8 mouse cellular contexts compared by ENCODE assay signal in the genomic region with DNA sequence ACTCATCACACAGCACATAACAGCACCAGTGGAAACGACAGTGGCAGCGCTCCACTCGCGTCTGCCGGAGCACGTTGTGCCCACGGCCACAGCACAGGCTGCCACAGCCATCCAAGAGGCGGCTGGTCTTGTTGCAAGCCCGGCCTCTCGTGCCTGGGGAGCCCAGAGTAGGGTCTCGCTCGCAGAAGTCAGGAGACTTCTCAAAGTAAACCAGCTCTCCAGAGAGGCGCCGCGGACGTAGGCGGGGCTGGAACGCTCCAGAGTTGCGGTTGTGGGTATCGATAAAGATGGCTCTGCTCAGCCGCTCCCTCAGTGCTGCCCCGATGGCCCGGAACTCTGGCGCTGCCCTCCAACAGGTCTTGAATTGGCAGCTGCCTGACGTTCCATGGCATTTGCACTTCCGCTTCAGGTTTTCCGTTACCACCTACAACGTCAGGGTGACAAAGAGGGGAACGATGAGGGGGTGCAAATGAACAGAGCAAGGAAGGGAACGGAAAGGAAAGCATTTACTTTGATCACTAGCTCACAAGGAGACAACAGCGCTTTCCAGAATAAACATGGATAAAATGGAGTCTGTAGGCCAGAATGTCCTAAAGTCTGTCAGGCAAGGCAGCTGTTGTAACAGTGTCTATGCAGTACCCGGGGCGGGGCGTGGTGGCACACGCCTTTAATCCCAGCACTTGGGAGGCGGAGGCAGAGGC. TPM values are rescaled to one million over a fixed set of nuclear protein-coding genes. Genes with fewer than 3 reads are reported as not detected.
DNase-seq lines count a peak whose midpoint lies in the region; ATAC-seq and TF ChIP-seq lines count a peak whose summit lies in the region.

No protein-coding gene starts in this region.

- WGBS in heart, postnatal 0 days: 4% methylated on average over 36 of the region's 36 CpGs
- 2% methylated on average over 36 of the region's 36 CpGs for WGBS in liver, embryonic 11.5 days

- H3K36me3 ChIP-seq in erythroblast, embryonic 14.5 days (ENCODE audit: control insufficient read depth): no peaks in the 10 kb centered on the region
- H3K36me3 ChIP-seq in heart, postnatal 0 days (replicated peaks; ENCODE audit: control insufficient read depth, insufficient read depth, low read length): no peaks in the 10 kb centered on the region
- no peaks in the 10 kb centered on the region for H3K36me3 ChIP-seq in liver, embryonic 11.5 days (ENCODE audit: control insufficient read depth, insufficient read depth, low read length)

- peak; percentile 47 for DNase-seq in R1 (ENCODE audit: low read depth, low spot score)
- DNase-seq in heart, postnatal 0 days (ENCODE audit: low spot score): no peak
- no peak for DNase-seq in liver, embryonic 11.5 days (ENCODE audit: low spot score)
- DNase-seq in naive thymus-derived CD4-positive, alpha-beta T cell, adult 2 months (ENCODE audit: low read depth): peak; percentile 78
- DNase-seq in gastrocnemius, postnatal 25 days: no peak
- DNase-seq in layer of hippocampus, adult 9-10 months (ENCODE audit: low spot score): no peak

- H3K9me3 ChIP-seq in erythroblast, embryonic 14.5 days (ENCODE audit: control insufficient read depth, low read length): peaks cover 7% of the 10 kb centered on the region; the same call in 1 of the 2 replicates
- H3K9me3 ChIP-seq in heart, postnatal 0 days (replicated peaks; ENCODE audit: control insufficient read depth, low read length): no peaks in the 10 kb centered on the region
- no peaks in the 10 kb centered on the region for H3K9me3 ChIP-seq in liver, embryonic 11.5 days (ENCODE audit: control insufficient read depth, low read length)

- H3K4me2 ChIP-seq in heart, postnatal 0 days (ENCODE audit: low read depth, low read length): peak overlapping the region; percentile 64
- H3K4me2 ChIP-seq in liver, embryonic 11.5 days: peak overlapping the region; percentile 70

- H3K4me1 ChIP-seq in erythroblast, embryonic 14.5 days (ENCODE audit: control insufficient read depth): peaks cover 19% of the 10 kb centered on the region
- peaks cover 6% of the 10 kb centered on the region; the same call in 1 of the 2 replicates for H3K4me1 ChIP-seq in heart, postnatal 0 days (ENCODE audit: control insufficient read depth, insufficient read depth)
- peaks cover 28% of the 10 kb centered on the region for H3K4me1 ChIP-seq in liver, embryonic 11.5 days (replicated peaks; ENCODE audit: control insufficient read depth, insufficient read depth, low read length)

- H3K27me3 ChIP-seq in erythroblast, embryonic 14.5 days (ENCODE audit: control insufficient read depth): peaks cover 94% of the 10 kb centered on the region
- H3K27me3 ChIP-seq in heart, postnatal 0 days (ENCODE audit: control insufficient read depth, insufficient read depth, low read length): peaks cover 57% of the 10 kb centered on the region
- peaks cover 85% of the 10 kb centered on the region for H3K27me3 ChIP-seq in liver, embryonic 11.5 days (replicated peaks; ENCODE audit: control insufficient read depth, insufficient read depth, low read length)

- no peak for TF ChIP-seq CTCF in heart, postnatal 0 days (IDR thresholded peaks at IDR 0.05; ENCODE audit: low read depth)

- H3K4me3 ChIP-seq in erythroblast, embryonic 14.5 days (replicated peaks): peak overlapping the region; percentile 38
- peak overlapping the region; percentile 27 for H3K4me3 ChIP-seq in heart, postnatal 0 days (ENCODE audit: low read depth, low read length)
- peak overlapping the region; percentile 46 for H3K4me3 ChIP-seq in liver, embryonic 11.5 days (ENCODE audit: low read depth, low read length)

- ATAC-seq in erythroblast, adult 5-6 weeks (replicated peaks; ENCODE audit: low FRiP score, poor library complexity, severe bottlenecking): no peak
- ATAC-seq in heart, postnatal 0 days (ENCODE audit: insufficient read depth, low read depth): no peak
- no peak; the same call in 1 of the 2 replicates for ATAC-seq in liver, embryonic 11.5 days (replicated peaks; ENCODE audit: low FRiP score)

- no peak for TF ChIP-seq EP300 in heart, postnatal 0 days (IDR thresholded peaks at IDR 0.05; ENCODE audit: low read depth)

- H3K9ac ChIP-seq in heart, postnatal 0 days (replicated peaks; ENCODE audit: low read depth, low read length): no peak overlapping the region
- H3K9ac ChIP-seq in liver, embryonic 11.5 days (ENCODE audit: low read depth, low read length): no peak overlapping the region

- no peak overlapping the region for H3K27ac ChIP-seq in heart, postnatal 0 days (ENCODE audit: low read depth)
- no peak overlapping the region for H3K27ac ChIP-seq in liver, embryonic 11.5 days (ENCODE audit: low read depth, low read length)

RNA-seq across cellular contexts. Expression of a gene that starts 5.3 kb away (rescaled TPM):
- not detected in 2 replicates for polyA plus RNA-seq in erythroblast, embryonic 14.5 days (2012)
- total RNA-seq in erythroblast, adult 5-6 weeks (2015; ENCODE audit: low replicate concordance): 1.0 TPM in 1 of 2 replicates, not detected in the other
- not detected in 2 replicates for total RNA-seq in erythroblast, adult 5-6 weeks (2017; ENCODE audit: low replicate concordance)
- total RNA-seq in heart, postnatal 0 days (2014; rRNA removed; ENCODE audit: low replicate concordance): not detected in 2 replicates
- 0.07 TPM in 1 of 2 replicates, not detected in the other for polyA plus RNA-seq in heart, postnatal 0 days (2015; fragmentation: Nextera tagmentation; extraction: Ambion mirVana)
- polyA plus RNA-seq in liver, embryonic 11.5 days (2014; fragmentation: Nextera tagmentation; extraction: Ambion mirVana): not detected in 2 replicates
- 1 to 10 TPM in 1 of 2 experiments, under 1 TPM in 1; 0.79 to 1.7 TPM for total RNA-seq in gastrocnemius, postnatal 25 days (2021)

RNA-seq across cellular contexts. Expression of a gene that starts 9.6 kb away (rescaled TPM):
- 0.11 and 0.14 TPM in 2 replicates for polyA plus RNA-seq in erythroblast, embryonic 14.5 days (2012)
- total RNA-seq in erythroblast, adult 5-6 weeks (2015; ENCODE audit: low replicate concordance): 7.1 and 8.4 TPM in 2 replicates
- total RNA-seq in erythroblast, adult 5-6 weeks (2017; ENCODE audit: low replicate concordance): 4.6 and 8.1 TPM in 2 replicates
- 27.6 and 28.7 TPM in 2 replicates for total RNA-seq in heart, postnatal 0 days (2014; rRNA removed; ENCODE audit: low replicate concordance)
- polyA plus RNA-seq in heart, postnatal 0 days (2015; fragmentation: Nextera tagmentation; extraction: Ambion mirVana): 15.9 and 17.3 TPM in 2 replicates
- 25.3 and 25.8 TPM in 2 replicates for polyA plus RNA-seq in liver, embryonic 11.5 days (2014; fragmentation: Nextera tagmentation; extraction: Ambion mirVana)
- total RNA-seq in gastrocnemius, postnatal 25 days (2021): 10 to 100 TPM in 1 of 2 experiments, 1 to 10 TPM in 1; 8.3 to 10.4 TPM

RNA-seq across cellular contexts. Expression of a gene that starts 17.0 kb away (rescaled TPM):
- polyA plus RNA-seq in erythroblast, embryonic 14.5 days (2012): not detected in 2 replicates
- total RNA-seq in erythroblast, adult 5-6 weeks (2015; ENCODE audit: low replicate concordance): not detected in 2 replicates
- total RNA-seq in erythroblast, adult 5-6 weeks (2017; ENCODE audit: low replicate concordance): not detected in 2 replicates
- not detected in 2 replicates for total RNA-seq in heart, postnatal 0 days (2014; rRNA removed; ENCODE audit: low replicate concordance)
- polyA plus RNA-seq in heart, postnatal 0 days (2015; fragmentation: Nextera tagmentation; extraction: Ambion mirVana): not detected in 2 replicates
- not detected in 2 replicates for polyA plus RNA-seq in liver, embryonic 11.5 days (2014; fragmentation: Nextera tagmentation; extraction: Ambion mirVana)
- not detected for total RNA-seq in gastrocnemius, postnatal 25 days (2021)

RNA-seq across cellular contexts. Expression of a gene that starts 36.6 kb away (rescaled TPM):
- polyA plus RNA-seq in erythroblast, embryonic 14.5 days (2012): 0.01 and 0.02 TPM in 2 replicates
- total RNA-seq in erythroblast, adult 5-6 weeks (2015; ENCODE audit: low replicate concordance): not detected in 2 replicates
- total RNA-seq in erythroblast, adult 5-6 weeks (2017; ENCODE audit: low replicate concordance): not detected in 2 replicates
- 1.4 and 1.9 TPM in 2 replicates for total RNA-seq in heart, postnatal 0 days (2014; rRNA removed; ENCODE audit: low replicate concordance)
- 0.11 TPM in 2 replicates for polyA plus RNA-seq in heart, postnatal 0 days (2015; fragmentation: Nextera tagmentation; extraction: Ambion mirVana)
- polyA plus RNA-seq in liver, embryonic 11.5 days (2014; fragmentation: Nextera tagmentation; extraction: Ambion mirVana): 0.12 and 0.16 TPM in 2 replicates
- total RNA-seq in gastrocnemius, postnatal 25 days (2021): under 1 TPM; 0.38 to 0.74 TPM

RNA-seq across cellular contexts. Expression of a gene that starts 44.7 kb away (rescaled TPM):
- polyA plus RNA-seq in erythroblast, embryonic 14.5 days (2012): 0.06 and 0.19 TPM in 2 replicates
- 1.2 TPM in 1 of 2 replicates, not detected in the other for total RNA-seq in erythroblast, adult 5-6 weeks (2015; ENCODE audit: low replicate concordance)
- 0.84 and 1.0 TPM in 2 replicates for total RNA-seq in erythroblast, adult 5-6 weeks (2017; ENCODE audit: low replicate concordance)
- total RNA-seq in heart, postnatal 0 days (2014; rRNA removed; ENCODE audit: low replicate concordance): 4.3 and 26.7 TPM in 2 replicates
- polyA plus RNA-seq in heart, postnatal 0 days (2015; fragmentation: Nextera tagmentation; extraction: Ambion mirVana): 21.7 and 22.0 TPM in 2 replicates
- polyA plus RNA-seq in liver, embryonic 11.5 days (2014; fragmentation: Nextera tagmentation; extraction: Ambion mirVana): 101 and 105 TPM in 2 replicates
- 1 to 10 TPM; 2.7 to 3.5 TPM for total RNA-seq in gastrocnemius, postnatal 25 days (2021)

Comparison
In these comparisons a context has a peak if more than half of its experiments do, and no peak if none do; other contexts are left out.
1. DNase-seq: peak in R1 (single experiment) and naive thymus-derived CD4-positive, alpha-beta T cell, adult 2 months (single experiment); none in heart, postnatal 0 days (single experiment), liver, embryonic 11.5 days (single experiment), gastrocnemius, postnatal 25 days (single experiment) and layer of hippocampus, adult 9-10 months (single experiment).
2. Peak in every context shown above with its lines, with median percentiles within 50 percentile points of each other: H3K4me3 ChIP-seq.